Mouse (Mus musculus) lung, postnatal 0 days (tissue): ENCODE data around the gene Apaf1.

Experiments
- CTCF ChIP-seq: IDR thresholded peaks from 2 replicates; pipeline ENCODE4 v1.5.1; 2016; ENCODE audit warnings: antibody characterized with exemption, mild to moderate bottlenecking
- EP300 ChIP-seq: IDR thresholded peaks from 2 replicates; pipeline ENCODE4 v1.6.1; 2016; ENCODE audit warnings: antibody characterized with exemption, mild to moderate bottlenecking, control low read depth

DNA sequence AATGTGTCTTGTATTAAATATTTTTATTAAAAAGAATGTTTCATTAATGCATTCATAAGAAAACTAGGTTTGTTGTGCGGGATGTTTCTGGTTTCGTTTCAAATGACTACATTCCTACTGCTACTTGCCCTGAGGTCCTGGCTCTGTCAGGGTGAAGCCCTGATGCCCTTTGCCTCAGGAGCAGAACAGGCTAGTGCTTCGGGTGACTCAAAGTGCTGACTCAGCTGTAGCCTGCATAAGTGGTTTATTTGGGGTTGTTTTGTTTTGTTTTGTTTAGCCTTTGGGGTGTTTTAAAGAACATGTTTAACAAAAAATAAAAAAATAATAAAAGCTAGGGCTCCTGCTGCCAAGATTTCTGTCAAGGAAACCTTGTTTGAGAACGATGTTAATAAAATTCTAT is 112.0 kb downstream of the Apaf1 start:
- no peak for TF ChIP-seq CTCF
- no peak for TF ChIP-seq EP300
